Mouse (Mus musculus): ENCODE measurements around the gene Peak1. TPM values are rescaled to one million over a fixed set of nuclear protein-coding genes. Genes with fewer than 3 reads are reported as not detected.

The Peak1 gene
- polyA plus RNA-seq, 1 experiment = 5.5 TPM

DNA sequence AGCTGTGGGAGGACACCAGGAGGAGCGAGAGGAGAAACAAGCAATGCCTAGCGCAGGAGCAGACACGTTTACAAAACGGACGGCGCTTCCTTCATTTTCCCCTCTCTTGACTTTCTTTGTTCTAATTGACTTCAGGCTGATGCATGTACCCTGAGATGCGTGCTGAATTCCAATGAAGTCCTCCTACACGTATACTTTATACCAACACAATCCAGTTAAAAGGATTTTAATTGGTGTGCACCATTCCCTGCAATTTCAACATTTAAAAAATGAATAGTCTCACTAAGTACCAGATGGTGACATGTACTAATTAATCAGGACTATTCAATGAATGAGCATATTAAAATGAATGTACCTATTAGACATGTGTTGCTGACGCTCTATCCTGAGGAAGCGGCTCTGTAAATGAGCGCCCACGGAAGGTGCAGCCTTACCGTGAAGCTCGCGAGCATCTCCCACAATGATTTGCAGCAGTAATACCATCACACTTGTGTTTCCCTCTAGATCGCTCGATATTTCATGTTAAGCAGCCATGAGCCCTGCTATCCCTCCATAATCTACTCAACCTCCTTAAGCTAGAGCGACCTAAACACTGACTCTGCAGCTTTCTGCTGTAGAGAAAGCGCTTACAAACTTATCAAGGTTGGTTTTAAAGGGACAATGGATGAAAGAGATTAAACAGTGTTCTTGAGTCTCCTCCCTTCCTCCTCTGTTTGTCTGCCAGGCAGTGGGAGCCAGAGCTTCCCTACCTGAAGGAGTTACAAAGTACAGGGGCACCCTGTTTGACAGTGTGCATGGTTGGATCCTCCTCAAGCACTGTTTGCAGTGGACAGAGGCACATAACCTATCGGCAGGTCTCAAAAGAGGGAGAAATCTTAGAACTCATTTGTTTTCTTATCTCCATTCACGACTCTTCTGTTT, 146.3 kb downstream of the Peak1 start:
- TF ChIP-seq POLR2A (IDR thresholded peaks at IDR 0.05; ENCODE audit: control insufficient read depth, low read depth, low read length) (no peak), CTCF (IDR thresholded peaks at IDR 0.05; ENCODE audit: control insufficient read depth, insufficient read depth, insufficient replicate concordance, low read depth, low read length) (no peak)
- no peaks in the 10 kb centered on the region for H3K27me3 ChIP-seq (ENCODE audit: control insufficient read depth, insufficient read depth, low read length)

DNA sequence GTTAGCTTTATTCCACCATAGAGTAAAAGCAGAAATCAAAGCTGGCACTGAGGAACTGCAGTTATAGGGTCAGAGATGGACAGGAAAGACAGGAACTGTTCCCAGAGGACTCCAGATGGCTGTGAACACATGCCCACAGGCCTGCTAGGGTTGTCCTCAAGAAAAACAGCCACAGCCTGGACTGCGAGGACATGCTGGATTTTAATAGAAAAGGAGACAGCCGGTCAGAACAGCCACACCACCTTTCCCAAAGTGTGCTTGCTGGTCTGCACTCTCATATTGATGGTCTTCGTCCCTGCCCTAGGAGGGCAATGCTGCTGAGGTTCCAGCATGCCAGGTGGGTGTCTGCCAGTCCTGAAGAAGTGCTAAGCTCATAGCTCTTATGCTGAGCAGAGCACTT, 148.8 kb downstream of the Peak1 start:
- Histone ChIP-seq H3K27me3 (ENCODE audit: control insufficient read depth, insufficient read depth, low read length) (no peaks in the 10 kb centered on the region), H3K36me3 (ENCODE audit: control insufficient read depth, insufficient read depth, low read length) (no peaks in the 10 kb centered on the region), H3K27ac (ENCODE audit: control insufficient read depth, insufficient read depth, low read depth, low read length) (no peak overlapping the region), H3K4me1 (ENCODE audit: control insufficient read depth, insufficient read depth, low read length) (peaks cover 2% of the 10 kb centered on the region; the same call in 1 of the 2 replicates), H3K4me3 (ENCODE audit: control insufficient read depth, low read depth, low read length) (no peak overlapping the region)
- TF ChIP-seq POLR2A (IDR thresholded peaks at IDR 0.05; ENCODE audit: control insufficient read depth, low read depth, low read length) (no peak), CTCF (IDR thresholded peaks at IDR 0.05; ENCODE audit: control insufficient read depth, insufficient read depth, insufficient replicate concordance, low read depth, low read length) (no peak)

More for the DNA sequence above, 146.3 kb downstream of the Peak1 start:
- H3K27ac ChIP-seq (ENCODE audit: control insufficient read depth, insufficient read depth, low read depth, low read length) = no peak overlapping the region
- no peaks in the 10 kb centered on the region for H3K36me3 ChIP-seq (ENCODE audit: control insufficient read depth, insufficient read depth, low read length)
- no peaks in the 10 kb centered on the region for H3K4me1 ChIP-seq (ENCODE audit: control insufficient read depth, insufficient read depth, low read length)
- H3K4me3 ChIP-seq (ENCODE audit: control insufficient read depth, low read depth, low read length) = no peak overlapping the region

DNA sequence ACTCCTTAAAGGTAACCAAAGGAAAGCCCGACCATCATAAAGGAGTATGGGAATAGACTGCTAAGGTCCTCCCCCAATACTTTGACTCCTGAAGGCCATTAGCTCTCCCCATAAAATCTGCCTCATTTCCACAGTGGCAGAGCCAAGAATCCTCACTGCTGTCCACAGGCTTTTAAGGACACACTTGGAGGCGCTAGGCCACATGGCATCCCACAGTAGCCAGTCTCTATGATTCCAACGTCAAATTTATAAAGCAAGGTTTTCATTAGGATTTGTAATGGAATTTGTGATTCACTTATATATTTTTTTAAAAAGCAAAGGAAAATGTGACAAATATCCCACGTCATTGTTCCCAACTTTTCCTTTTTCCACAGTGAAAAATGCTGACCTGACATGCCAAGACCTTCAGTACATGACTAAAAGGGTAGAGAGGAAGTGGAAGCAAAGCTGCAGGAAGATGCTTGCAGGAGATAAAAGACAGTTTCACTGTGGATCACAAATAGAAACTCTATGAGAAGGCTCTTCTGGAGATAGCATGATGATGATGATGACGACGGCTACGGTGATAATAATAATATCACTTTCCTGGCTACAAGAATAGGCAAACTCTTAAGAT, 151.6 kb downstream of the Peak1 start:
- no peaks in the 10 kb centered on the region for H3K27me3 ChIP-seq (ENCODE audit: control insufficient read depth, insufficient read depth, low read length)

DNA sequence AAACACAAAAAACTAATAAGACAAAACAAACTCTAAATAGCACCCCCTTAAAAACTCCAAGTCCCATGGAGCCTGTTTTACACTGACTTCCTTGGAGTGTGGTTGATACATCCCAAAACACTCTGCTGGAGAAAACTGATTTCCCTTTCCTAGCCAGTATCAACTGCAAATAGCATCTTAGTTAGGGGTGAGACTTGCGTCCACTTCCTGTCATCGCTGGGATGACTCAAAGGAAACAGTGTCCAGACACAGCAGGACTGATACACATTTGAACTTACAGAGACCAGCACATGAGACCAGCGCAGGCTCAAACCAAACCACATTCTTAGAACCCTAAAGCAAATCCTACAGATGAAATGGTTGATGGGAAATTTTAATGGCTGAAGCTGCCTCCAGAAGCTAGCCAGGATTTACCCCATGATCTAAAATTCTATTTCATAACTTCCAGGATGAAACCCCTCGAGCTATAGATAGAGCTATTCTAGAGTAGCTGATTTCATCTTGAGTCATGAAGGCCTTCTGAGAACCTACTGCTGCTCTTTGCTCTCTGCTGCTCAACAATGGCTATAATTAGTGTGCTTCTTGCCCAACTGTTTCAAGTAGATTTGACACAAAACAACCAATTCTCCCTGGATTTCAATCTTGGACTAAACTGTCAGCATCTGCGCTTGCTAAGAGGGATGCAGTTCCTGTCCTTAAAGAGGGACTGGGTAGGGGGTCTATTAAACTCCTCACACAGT, 152.2 kb downstream of the Peak1 start:
- H3K36me3 ChIP-seq (ENCODE audit: control insufficient read depth, insufficient read depth, low read length) = no peaks in the 10 kb centered on the region
- TF ChIP-seq POLR2A (IDR thresholded peaks at IDR 0.05; ENCODE audit: control insufficient read depth, low read depth, low read length) (no peak), CTCF (IDR thresholded peaks at IDR 0.05; ENCODE audit: control insufficient read depth, insufficient read depth, insufficient replicate concordance, low read depth, low read length) (no peak)
- no peaks in the 10 kb centered on the region for H3K27me3 ChIP-seq (ENCODE audit: control insufficient read depth, insufficient read depth, low read length)
- H3K4me3 ChIP-seq (ENCODE audit: control insufficient read depth, low read depth, low read length) = no peak overlapping the region
- H3K4me1 ChIP-seq (ENCODE audit: control insufficient read depth, insufficient read depth, low read length) = peaks cover 2% of the 10 kb centered on the region; the same call in 1 of the 2 replicates
- H3K27ac ChIP-seq (ENCODE audit: control insufficient read depth, insufficient read depth, low read depth, low read length) = no peak overlapping the region

More for the DNA sequence above, 151.6 kb downstream of the Peak1 start:
- Histone ChIP-seq H3K4me3 (ENCODE audit: control insufficient read depth, low read depth, low read length) (no peak overlapping the region), H3K27ac (ENCODE audit: control insufficient read depth, insufficient read depth, low read depth, low read length) (no peak overlapping the region), H3K4me1 (ENCODE audit: control insufficient read depth, insufficient read depth, low read length) (peaks cover 2% of the 10 kb centered on the region; the same call in 1 of the 2 replicates), H3K36me3 (ENCODE audit: control insufficient read depth, insufficient read depth, low read length) (no peaks in the 10 kb centered on the region)
- no peak for TF ChIP-seq CTCF (IDR thresholded peaks at IDR 0.05; ENCODE audit: control insufficient read depth, insufficient read depth, insufficient replicate concordance, low read depth, low read length)
- TF ChIP-seq POLR2A (IDR thresholded peaks at IDR 0.05; ENCODE audit: control insufficient read depth, low read depth, low read length) = no peak

DNA sequence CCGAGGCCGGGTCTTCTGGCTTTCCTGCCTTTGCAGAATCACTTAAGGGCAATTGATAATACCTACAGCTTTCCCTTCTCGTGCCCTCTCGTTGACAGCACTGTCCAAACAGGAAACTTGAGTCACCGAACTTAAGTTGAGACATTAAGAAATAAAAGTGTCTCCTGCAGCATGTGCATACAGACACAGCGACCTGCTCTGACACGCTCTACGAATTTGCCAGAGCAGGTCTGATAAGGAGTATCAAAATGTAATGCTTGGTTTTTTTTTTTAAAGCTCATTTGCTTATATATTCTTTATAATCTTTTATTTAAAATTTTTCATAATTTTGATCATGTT, 152.9 kb downstream of the Peak1 start:
- Histone ChIP-seq H3K27ac (ENCODE audit: control insufficient read depth, insufficient read depth, low read depth, low read length) (no peak overlapping the region; the same call in 1 of the 2 replicates), H3K4me3 (ENCODE audit: control insufficient read depth, low read depth, low read length) (no peak overlapping the region), H3K36me3 (ENCODE audit: control insufficient read depth, insufficient read depth, low read length) (no peaks in the 10 kb centered on the region), H3K4me1 (ENCODE audit: control insufficient read depth, insufficient read depth, low read length) (peaks cover 2% of the 10 kb centered on the region; the same call in 1 of the 2 replicates), H3K27me3 (ENCODE audit: control insufficient read depth, insufficient read depth, low read length) (no peaks in the 10 kb centered on the region)
- no peak for TF ChIP-seq POLR2A (IDR thresholded peaks at IDR 0.05; ENCODE audit: control insufficient read depth, low read depth, low read length)
- no peak for TF ChIP-seq CTCF (IDR thresholded peaks at IDR 0.05; ENCODE audit: control insufficient read depth, insufficient read depth, insufficient replicate concordance, low read depth, low read length)

DNA sequence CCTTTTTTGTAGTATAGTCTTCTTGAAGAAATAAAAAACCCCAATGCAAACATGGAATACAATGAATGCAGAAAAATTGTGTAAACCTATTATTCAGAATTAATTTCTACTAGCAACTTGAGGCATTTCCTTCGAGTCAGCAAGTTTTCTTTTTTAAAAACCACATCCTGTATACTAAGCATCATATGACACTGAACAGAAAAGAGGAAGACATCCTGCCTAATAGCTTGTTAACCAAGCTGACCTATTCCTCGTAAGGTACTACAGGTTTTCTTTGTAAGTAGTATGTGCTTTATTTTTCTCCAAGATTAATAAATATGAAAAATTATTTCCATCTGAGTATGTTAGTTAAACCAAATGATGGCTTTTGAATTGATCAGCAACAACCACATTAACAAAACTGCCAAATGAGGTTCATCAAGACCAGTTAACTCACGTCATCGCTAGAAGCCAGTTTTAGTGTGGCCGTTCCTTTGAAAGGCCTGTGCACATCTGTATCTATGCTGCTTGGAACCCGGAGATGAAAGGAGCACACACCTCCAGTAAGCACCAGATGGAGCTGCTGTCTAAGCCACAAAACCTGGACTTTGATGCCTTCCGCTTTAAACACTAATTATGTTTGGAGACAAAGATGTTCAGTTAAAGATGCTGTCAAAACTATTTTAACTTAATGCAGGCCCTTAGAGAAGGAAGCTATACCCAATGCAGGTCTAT, 153.4 kb downstream of the Peak1 start:
- peaks cover 2% of the 10 kb centered on the region; the same call in 1 of the 2 replicates for H3K4me1 ChIP-seq (ENCODE audit: control insufficient read depth, insufficient read depth, low read length)
- H3K36me3 ChIP-seq (ENCODE audit: control insufficient read depth, insufficient read depth, low read length) = no peaks in the 10 kb centered on the region
- H3K27ac ChIP-seq (ENCODE audit: control insufficient read depth, insufficient read depth, low read depth, low read length) = no peak overlapping the region; the same call in 1 of the 2 replicates
- H3K27me3 ChIP-seq (ENCODE audit: control insufficient read depth, insufficient read depth, low read length) = no peaks in the 10 kb centered on the region
- no peak overlapping the region for H3K4me3 ChIP-seq (ENCODE audit: control insufficient read depth, low read depth, low read length)
- TF ChIP-seq POLR2A (IDR thresholded peaks at IDR 0.05; ENCODE audit: control insufficient read depth, low read depth, low read length) (no peak), CTCF (IDR thresholded peaks at IDR 0.05; ENCODE audit: control insufficient read depth, insufficient read depth, insufficient replicate concordance, low read depth, low read length) (peak; percentile 22; the same call in 1 of the 2 replicates)

All from testis, adult 2 months (tissue).